ENCODE assay signal across 29 mouse cellular contexts in the genomic region with DNA sequence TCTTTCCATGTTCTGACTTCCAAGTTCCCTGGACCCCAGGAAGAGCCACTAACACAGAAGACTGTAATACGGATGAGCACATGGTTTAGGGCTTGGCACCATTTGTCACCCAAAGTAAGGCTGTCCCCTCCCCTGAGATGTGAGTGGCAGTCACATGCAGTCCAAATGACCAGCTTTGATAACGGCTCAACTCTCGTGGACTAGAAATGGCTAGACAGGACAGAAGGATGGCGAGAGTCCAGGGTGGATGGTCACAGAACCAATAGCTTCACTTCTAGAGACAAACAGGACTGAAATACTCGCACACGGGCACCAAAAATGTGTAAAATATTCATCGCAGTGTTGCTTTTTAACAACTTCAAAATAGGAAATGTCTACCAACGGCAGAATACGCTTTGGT.
"Had no signal": no experiment of that assay in that cellular context is flagged by ENCODE, and none has a peak within 500 bp of the region (broad histone marks: within the 10 kb centered on the region; RNA-seq: fewer than 3 reads in every experiment).

No protein-coding gene starts in this region.

- H3K27me3 ChIP-seq: heart, embryonic 13.5 days; heart, embryonic 15.5 days; hindbrain, embryonic 12.5 days; intestine, embryonic 15.5 days; limb, embryonic 12.5 days; liver, embryonic 13.5 days; liver, embryonic 15.5 days had no signal

- H3K27ac ChIP-seq: gastrocnemius, adult 2 months; heart, adult 2 months; heart, embryonic 13.5 days; heart, embryonic 15.5 days; hindbrain, embryonic 10.5 days; hindbrain, embryonic 12.5 days; hindbrain, embryonic 14.5 days; intestine, embryonic 15.5 days; limb, embryonic 10.5 days; limb, embryonic 12.5 days; liver, embryonic 13.5 days; liver, embryonic 15.5 days had no signal

- ATAC-seq: hindbrain, embryonic 16.5 days; inflammation-experienced regulatory T-cells, adult 6 months; intestine, embryonic 15.5 days; intestine, postnatal 0 days; liver, postnatal 0 days had no signal

- H3K4me2 ChIP-seq: heart, embryonic 11.5 days; heart, embryonic 13.5 days; heart, embryonic 15.5 days; hindbrain, embryonic 12.5 days; hindbrain, embryonic 14.5 days; intestine, embryonic 15.5 days; limb, embryonic 12.5 days; liver, embryonic 11.5 days; liver, embryonic 13.5 days; liver, embryonic 15.5 days had no signal

- H3K36me3 ChIP-seq: heart, embryonic 13.5 days; heart, embryonic 15.5 days; hindbrain, embryonic 10.5 days; hindbrain, embryonic 12.5 days; intestine, embryonic 15.5 days; limb, embryonic 10.5 days; limb, embryonic 12.5 days; liver, embryonic 13.5 days; liver, embryonic 15.5 days had no signal

- DNase-seq: gastrocnemius, adult 2 months; gastrocnemius, postnatal 10 days; gastrocnemius, postnatal 25 days; heart, adult 2 months; heart, postnatal 14 days; heart, postnatal 36 days; kidney, adult 18-20 months; kidney, adult 8-10 months; kidney, postnatal 10 days; kidney, postnatal 25 days; kidney, postnatal 4 days; layer of hippocampus, adult 9-11 months; liver; liver, embryonic 13.5 days; liver, postnatal 0 days had no signal

- H3K9me3 ChIP-seq: heart, embryonic 15.5 days; hindbrain, embryonic 10.5 days; hindbrain, embryonic 12.5 days; intestine, embryonic 15.5 days; limb, embryonic 10.5 days; limb, embryonic 12.5 days; liver, embryonic 15.5 days had no signal

- H3K4me1 ChIP-seq: hindbrain, embryonic 12.5 days; intestine, embryonic 15.5 days; limb, embryonic 10.5 days; limb, embryonic 12.5 days; liver, embryonic 13.5 days; liver, embryonic 15.5 days had no signal

- H3K9ac ChIP-seq: heart, embryonic 13.5 days; heart, embryonic 15.5 days; hindbrain, embryonic 12.5 days; hindbrain, embryonic 14.5 days; intestine, embryonic 15.5 days; limb, embryonic 12.5 days; liver, embryonic 13.5 days; liver, embryonic 15.5 days; liver, postnatal 0 days had no signal

- H3K4me3 ChIP-seq: gastrocnemius, adult 2 months; heart, adult 2 months; heart, embryonic 13.5 days; heart, embryonic 15.5 days; hindbrain, embryonic 10.5 days; hindbrain, embryonic 12.5 days; intestine, embryonic 15.5 days; limb, embryonic 10.5 days; limb, embryonic 12.5 days; liver, embryonic 13.5 days; liver, embryonic 15.5 days had no signal
